8 mouse cellular contexts compared by ENCODE assay signal in the genomic region with DNA sequence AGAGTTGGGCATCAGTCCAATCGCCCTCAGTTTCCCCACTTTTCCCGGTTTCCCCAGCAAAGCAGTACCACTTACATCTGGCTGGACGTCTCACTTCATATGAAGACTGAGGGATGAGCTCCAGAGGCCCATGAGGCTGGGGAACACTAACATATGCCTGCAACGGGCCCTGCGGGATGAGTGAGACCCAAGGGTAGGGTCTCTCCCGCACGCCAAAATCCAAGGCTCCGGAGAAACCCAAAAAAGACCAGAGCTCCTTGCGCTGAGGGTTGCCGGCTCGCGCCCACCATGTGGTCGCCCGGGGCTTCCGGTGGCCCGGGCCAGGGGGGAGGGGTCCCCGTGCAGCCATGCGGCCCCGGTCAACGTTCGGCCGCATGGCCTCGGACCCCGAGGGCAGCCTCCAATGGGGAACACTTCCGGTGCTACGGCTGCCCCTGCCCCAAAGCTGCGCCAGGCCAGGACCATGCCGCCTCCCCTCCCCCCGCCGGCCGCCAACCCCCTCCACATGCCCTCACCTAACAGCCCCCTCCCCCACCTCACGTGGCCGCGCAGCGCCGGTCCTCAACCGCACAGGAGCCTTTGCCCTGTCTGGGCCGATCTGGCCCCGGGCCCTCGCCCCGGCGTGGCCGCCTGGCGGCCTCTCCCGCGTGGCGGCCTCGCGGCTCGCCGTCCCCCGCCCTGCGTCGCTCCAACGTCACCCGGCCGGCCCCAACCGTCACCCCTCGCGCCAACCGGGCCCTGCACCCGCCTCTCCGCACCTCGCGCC. TPM values are rescaled to one million over a fixed set of nuclear protein-coding genes. Genes with fewer than 3 reads are reported as not detected.
DNase-seq lines count a peak whose midpoint lies in the region; ATAC-seq lines count a peak whose summit lies in the region.

No protein-coding gene starts in this region.

- DNase-seq in lung, adult 18-20 months: peak; percentile 33 to 62
- DNase-seq in lung, postnatal 36 days: no peak
- DNase-seq in R1 (ENCODE audit: low read depth, low spot score): peak; percentile 72
- peak; percentile 55 for DNase-seq in embryonic facial prominence, embryonic 11.5 days (ENCODE audit: low spot score)
- no peak for DNase-seq in urinary bladder, postnatal 10 days (ENCODE audit: low spot score)

- peak; percentile 6 for ATAC-seq in embryonic facial prominence, embryonic 11.5 days (replicated peaks; ENCODE audit: insufficient number of reproducible peaks, low FRiP score, low TSS enrichment, low read depth)
- peak; percentile 31 for ATAC-seq in hindbrain, embryonic 12.5 days (ENCODE audit: low FRiP score)
- 0 out of 2 replicates have a peak, but pooled peaks have one; percentile 3 for ATAC-seq in limb, embryonic 12.5 days (ENCODE audit: insufficient number of reproducible peaks, insufficient read depth, low FRiP score, low TSS enrichment, low read depth)
- ATAC-seq in neural tube, embryonic 12.5 days (ENCODE audit: low FRiP score, low read depth): peak; percentile 27

- peak overlapping the region; percentile 97 for H3K4me3 ChIP-seq in embryonic facial prominence, embryonic 11.5 days (ENCODE audit: low read depth, low read length)
- peak overlapping the region; percentile 98 for H3K4me3 ChIP-seq in hindbrain, embryonic 12.5 days
- peak overlapping the region; percentile 98 for H3K4me3 ChIP-seq in limb, embryonic 12.5 days (replicated peaks)
- H3K4me3 ChIP-seq in neural tube, embryonic 12.5 days: peak overlapping the region; percentile 97

- H3K27me3 ChIP-seq in embryonic facial prominence, embryonic 11.5 days (ENCODE audit: control insufficient read depth, insufficient read depth, low read length): no peaks in the 10 kb centered on the region
- no peaks in the 10 kb centered on the region for H3K27me3 ChIP-seq in hindbrain, embryonic 12.5 days
- no peaks in the 10 kb centered on the region for H3K27me3 ChIP-seq in limb, embryonic 12.5 days
- no peaks in the 10 kb centered on the region for H3K27me3 ChIP-seq in neural tube, embryonic 12.5 days (replicated peaks)

- H3K27ac ChIP-seq in embryonic facial prominence, embryonic 11.5 days (replicated peaks; ENCODE audit: low read depth, low read length): peak overlapping the region; percentile 89
- peak overlapping the region; percentile 93 for H3K27ac ChIP-seq in hindbrain, embryonic 12.5 days
- H3K27ac ChIP-seq in limb, embryonic 12.5 days: peak overlapping the region; percentile 98
- peak overlapping the region; percentile 84 for H3K27ac ChIP-seq in neural tube, embryonic 12.5 days

- under 1% methylated on average over 52 of the region's 65 CpGs for WGBS in embryonic facial prominence, embryonic 11.5 days
- under 1% methylated on average over 62 of the region's 65 CpGs for WGBS in hindbrain, embryonic 12.5 days
- WGBS in limb, embryonic 12.5 days: under 1% methylated on average over 62 of the region's 65 CpGs
- 1% methylated on average over 63 of the region's 65 CpGs for WGBS in neural tube, embryonic 12.5 days

- H3K36me3 ChIP-seq in embryonic facial prominence, embryonic 11.5 days (replicated peaks; ENCODE audit: control insufficient read depth, insufficient read depth, low read depth, low read length): peaks cover 16% of the 10 kb centered on the region
- H3K36me3 ChIP-seq in hindbrain, embryonic 12.5 days: peaks cover 36% of the 10 kb centered on the region
- peaks cover 40% of the 10 kb centered on the region for H3K36me3 ChIP-seq in limb, embryonic 12.5 days
- peaks cover 39% of the 10 kb centered on the region for H3K36me3 ChIP-seq in neural tube, embryonic 12.5 days

- H3K9ac ChIP-seq in embryonic facial prominence, embryonic 11.5 days (replicated peaks; ENCODE audit: low read length): peak overlapping the region; percentile 96
- peak overlapping the region; percentile 98 for H3K9ac ChIP-seq in hindbrain, embryonic 12.5 days
- H3K9ac ChIP-seq in limb, embryonic 12.5 days (replicated peaks): peak overlapping the region; percentile 95
- H3K9ac ChIP-seq in neural tube, embryonic 12.5 days: peak overlapping the region; percentile 95

- peak overlapping the region; percentile 82 for H3K4me2 ChIP-seq in embryonic facial prominence, embryonic 11.5 days (ENCODE audit: low read depth, low read length)
- peak overlapping the region; percentile 98 for H3K4me2 ChIP-seq in hindbrain, embryonic 12.5 days (replicated peaks)
- H3K4me2 ChIP-seq in limb, embryonic 12.5 days: peak overlapping the region; percentile 87
- peak overlapping the region; percentile 93 for H3K4me2 ChIP-seq in neural tube, embryonic 12.5 days (replicated peaks)

- H3K9me3 ChIP-seq in embryonic facial prominence, embryonic 11.5 days (replicated peaks; ENCODE audit: control insufficient read depth, low read length): no peaks in the 10 kb centered on the region
- H3K9me3 ChIP-seq in hindbrain, embryonic 12.5 days (replicated peaks): no peaks in the 10 kb centered on the region
- no peaks in the 10 kb centered on the region for H3K9me3 ChIP-seq in limb, embryonic 12.5 days
- H3K9me3 ChIP-seq in neural tube, embryonic 12.5 days: no peaks in the 10 kb centered on the region

- peaks cover 8% of the 10 kb centered on the region; the same call in 1 of the 2 replicates for H3K4me1 ChIP-seq in embryonic facial prominence, embryonic 11.5 days (ENCODE audit: control insufficient read depth, insufficient read depth, low read length)
- peaks cover 27% of the 10 kb centered on the region for H3K4me1 ChIP-seq in hindbrain, embryonic 12.5 days
- H3K4me1 ChIP-seq in limb, embryonic 12.5 days (replicated peaks): peaks cover 35% of the 10 kb centered on the region
- H3K4me1 ChIP-seq in neural tube, embryonic 12.5 days: peaks cover 21% of the 10 kb centered on the region

RNA-seq across cellular contexts. Expression of gene Eif5a, which starts 1.3 kb away (rescaled TPM):
- polyA plus RNA-seq in embryonic facial prominence, embryonic 11.5 days (2014; fragmentation: Nextera tagmentation; extraction: Ambion mirVana): 2,030 and 2,067 TPM in 2 replicates
- 1,354 and 1,360 TPM in 2 replicates for polyA plus RNA-seq in hindbrain, embryonic 12.5 days (2016; fragmentation: Nextera tagmentation; extraction: Ambion mirVana)
- 1,762 and 1,851 TPM in 2 replicates for polyA plus RNA-seq in limb, embryonic 12.5 days (2016; fragmentation: Nextera tagmentation; extraction: Ambion mirVana)
- polyA plus RNA-seq in neural tube, embryonic 12.5 days (2016; fragmentation: Nextera tagmentation; extraction: Ambion mirVana): 1,451 and 1,549 TPM in 2 replicates

RNA-seq across cellular contexts. Expression of gene Gps2, which starts 6.8 kb away (rescaled TPM):
- 76.2 and 81.8 TPM in 2 replicates for polyA plus RNA-seq in embryonic facial prominence, embryonic 11.5 days (2014; fragmentation: Nextera tagmentation; extraction: Ambion mirVana)
- polyA plus RNA-seq in hindbrain, embryonic 12.5 days (2016; fragmentation: Nextera tagmentation; extraction: Ambion mirVana): 84.7 and 90.1 TPM in 2 replicates
- 92.0 and 93.5 TPM in 2 replicates for polyA plus RNA-seq in limb, embryonic 12.5 days (2016; fragmentation: Nextera tagmentation; extraction: Ambion mirVana)
- 82.4 and 92.0 TPM in 2 replicates for polyA plus RNA-seq in neural tube, embryonic 12.5 days (2016; fragmentation: Nextera tagmentation; extraction: Ambion mirVana)

RNA-seq across cellular contexts. Expression of gene Ybx2, which starts 15.1 kb away (rescaled TPM):
- 5.5 and 6.6 TPM in 2 replicates for polyA plus RNA-seq in embryonic facial prominence, embryonic 11.5 days (2014; fragmentation: Nextera tagmentation; extraction: Ambion mirVana)
- polyA plus RNA-seq in hindbrain, embryonic 12.5 days (2016; fragmentation: Nextera tagmentation; extraction: Ambion mirVana): 5.5 and 9.0 TPM in 2 replicates
- polyA plus RNA-seq in limb, embryonic 12.5 days (2016; fragmentation: Nextera tagmentation; extraction: Ambion mirVana): 14.0 and 15.5 TPM in 2 replicates
- polyA plus RNA-seq in neural tube, embryonic 12.5 days (2016; fragmentation: Nextera tagmentation; extraction: Ambion mirVana): 5.5 and 6.0 TPM in 2 replicates

RNA-seq across cellular contexts. Expression of gene Neurl4, which starts 19.6 kb away (rescaled TPM):
- polyA plus RNA-seq in embryonic facial prominence, embryonic 11.5 days (2014; fragmentation: Nextera tagmentation; extraction: Ambion mirVana): 11.5 and 13.8 TPM in 2 replicates
- 15.0 and 15.2 TPM in 2 replicates for polyA plus RNA-seq in hindbrain, embryonic 12.5 days (2016; fragmentation: Nextera tagmentation; extraction: Ambion mirVana)
- 10.9 and 12.7 TPM in 2 replicates for polyA plus RNA-seq in limb, embryonic 12.5 days (2016; fragmentation: Nextera tagmentation; extraction: Ambion mirVana)
- 19.8 and 20.4 TPM in 2 replicates for polyA plus RNA-seq in neural tube, embryonic 12.5 days (2016; fragmentation: Nextera tagmentation; extraction: Ambion mirVana)

RNA-seq across cellular contexts. Expression of gene 2810408A11Rik, which starts 19.7 kb away (rescaled TPM):
- polyA plus RNA-seq in embryonic facial prominence, embryonic 11.5 days (2014; fragmentation: Nextera tagmentation; extraction: Ambion mirVana): 17.6 and 20.7 TPM in 2 replicates
- polyA plus RNA-seq in hindbrain, embryonic 12.5 days (2016; fragmentation: Nextera tagmentation; extraction: Ambion mirVana): 17.8 TPM in 2 replicates
- polyA plus RNA-seq in limb, embryonic 12.5 days (2016; fragmentation: Nextera tagmentation; extraction: Ambion mirVana): 30.4 and 32.8 TPM in 2 replicates
- 17.7 and 18.1 TPM in 2 replicates for polyA plus RNA-seq in neural tube, embryonic 12.5 days (2016; fragmentation: Nextera tagmentation; extraction: Ambion mirVana)

Comparison
In these comparisons a context has a peak if more than half of its experiments do, and no peak if none do; other contexts are left out.
1. DNase-seq: peak in lung, adult 18-20 months (2 of 2), R1 (single experiment) and embryonic facial prominence, embryonic 11.5 days (single experiment); none in lung, postnatal 36 days (single experiment) and urinary bladder, postnatal 10 days (single experiment).
2. Peak in every context shown above with its lines, with median percentiles within 50 percentile points of each other: ATAC-seq, H3K27ac ChIP-seq, H3K4me2 ChIP-seq, H3K4me3 ChIP-seq and H3K9ac ChIP-seq.